Mouse (Mus musculus) testis, postnatal 14 days (tissue): ENCODE measurements around the gene Nfyb.

Experiments
- DNase-seq: peaks from one replicate; pipeline ENCODE4 v3.0.0; 2021; ENCODE audit warnings: low spot score

Nfyb gene

DNA sequence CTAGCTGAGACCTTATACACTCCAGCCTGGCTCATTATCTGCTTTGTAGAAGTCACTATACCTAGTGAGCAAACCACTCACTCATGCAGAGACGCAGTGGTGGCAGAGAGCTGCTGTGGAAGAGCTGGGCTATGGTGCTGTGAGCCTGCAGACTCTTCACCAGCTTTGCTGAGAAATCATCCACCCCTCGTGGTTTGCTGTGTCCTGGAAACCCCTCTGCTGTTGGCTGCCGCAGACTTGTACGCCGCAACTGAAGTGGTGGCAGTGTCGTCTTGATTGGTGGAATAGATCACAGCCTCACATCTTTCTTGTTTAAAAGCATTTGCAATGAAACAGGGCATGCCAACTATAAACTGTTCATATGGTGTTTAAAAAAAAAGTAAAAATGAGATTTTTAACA is 19.6 kb downstream of the Nfyb start:
- DNase-seq: no peak

DNA sequence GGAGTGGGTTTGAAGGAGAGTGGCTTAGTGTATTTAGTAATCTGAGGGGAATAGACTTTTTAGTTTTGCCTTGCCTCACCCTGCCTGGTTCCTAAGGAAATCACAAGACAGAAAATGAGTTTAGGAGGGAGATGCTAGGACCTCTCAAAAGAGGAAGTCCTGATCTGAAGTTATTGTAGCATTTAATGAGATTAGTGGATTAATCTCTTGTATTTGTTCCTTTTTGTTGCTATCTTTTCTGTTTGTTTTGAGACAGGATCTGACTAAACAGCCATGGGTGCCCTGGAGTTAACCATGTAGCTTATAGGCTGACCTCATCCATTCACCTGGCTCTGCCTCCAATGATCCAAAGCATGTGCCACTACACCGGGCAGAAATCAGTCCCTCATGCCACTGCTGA is 21.4 kb downstream of the Nfyb start:
- DNase-seq: no peak

DNA sequence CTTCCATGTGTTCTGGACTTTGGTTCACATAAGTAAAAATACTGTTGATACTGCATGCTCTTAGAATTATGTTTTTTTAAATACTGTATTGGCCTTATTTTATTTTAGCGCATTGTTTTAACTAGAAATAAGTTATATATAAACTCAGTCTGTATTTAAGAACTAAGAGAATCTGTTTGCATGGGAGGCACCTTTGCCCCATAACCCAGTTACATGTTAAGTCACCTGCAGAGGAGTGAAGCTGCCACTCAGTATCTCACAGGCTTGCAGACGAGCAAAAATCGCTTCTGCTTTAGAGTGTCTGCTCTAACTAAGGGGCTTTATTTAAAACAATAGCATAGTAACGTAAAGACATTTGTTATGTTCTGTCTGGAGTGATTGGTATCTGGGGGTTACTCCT is 22.1 kb downstream of the Nfyb start:
- DNase-seq: no peak

DNA sequence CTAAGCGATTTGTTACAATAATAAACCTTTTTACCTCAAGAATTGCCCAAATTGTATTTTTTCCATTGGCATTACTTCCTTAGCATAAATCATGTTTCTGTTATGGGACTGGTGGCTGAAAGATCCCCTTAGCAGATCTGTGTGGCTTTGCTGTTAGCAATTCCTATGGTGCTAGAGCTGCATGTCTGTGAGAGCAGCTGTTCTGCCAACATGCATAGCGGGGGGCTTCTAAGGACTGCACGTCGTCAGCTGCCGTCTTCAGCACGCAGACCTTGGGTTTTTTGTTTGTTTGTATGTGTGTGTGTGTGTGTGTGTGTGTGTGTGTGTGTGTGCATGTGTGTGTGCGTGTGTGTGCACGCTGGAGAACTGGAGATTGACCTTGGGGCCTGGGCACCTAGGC is 22.6 kb downstream of the Nfyb start:
- no peak for DNase-seq

DNA sequence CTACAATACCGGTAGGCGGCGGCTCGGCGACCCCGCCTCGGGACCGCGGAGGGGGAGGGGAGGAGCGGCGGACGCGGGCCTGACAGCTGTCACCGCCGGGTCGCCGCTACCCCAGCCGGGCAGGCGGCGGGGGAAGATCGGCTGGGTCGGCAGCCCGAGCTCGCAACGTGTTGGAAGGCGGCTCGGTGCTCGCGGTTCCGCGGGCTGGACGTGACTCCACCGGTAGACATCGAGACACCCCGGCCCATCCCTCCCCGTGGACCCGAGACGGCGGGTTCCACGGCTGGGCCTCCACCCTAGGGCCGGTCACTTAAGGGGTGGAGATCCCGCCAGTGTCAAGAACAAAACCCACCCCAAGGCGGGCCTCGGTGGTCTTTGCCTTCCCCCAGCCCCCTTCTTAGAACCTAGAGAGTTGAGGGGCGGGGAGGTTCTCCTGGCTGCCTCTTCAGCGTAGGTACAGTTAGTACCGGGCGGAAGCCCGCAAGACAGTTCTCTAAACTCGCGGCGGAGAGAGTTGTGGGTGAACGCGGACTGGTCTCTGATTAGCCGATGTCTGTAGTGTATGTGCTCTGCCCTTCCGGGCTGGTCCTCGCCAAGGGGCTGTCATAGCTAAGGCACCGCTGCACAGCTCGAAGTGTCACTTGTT is 64.5 kb downstream of the Nfyb start:
- DNase-seq: peak; percentile 53

DNA sequence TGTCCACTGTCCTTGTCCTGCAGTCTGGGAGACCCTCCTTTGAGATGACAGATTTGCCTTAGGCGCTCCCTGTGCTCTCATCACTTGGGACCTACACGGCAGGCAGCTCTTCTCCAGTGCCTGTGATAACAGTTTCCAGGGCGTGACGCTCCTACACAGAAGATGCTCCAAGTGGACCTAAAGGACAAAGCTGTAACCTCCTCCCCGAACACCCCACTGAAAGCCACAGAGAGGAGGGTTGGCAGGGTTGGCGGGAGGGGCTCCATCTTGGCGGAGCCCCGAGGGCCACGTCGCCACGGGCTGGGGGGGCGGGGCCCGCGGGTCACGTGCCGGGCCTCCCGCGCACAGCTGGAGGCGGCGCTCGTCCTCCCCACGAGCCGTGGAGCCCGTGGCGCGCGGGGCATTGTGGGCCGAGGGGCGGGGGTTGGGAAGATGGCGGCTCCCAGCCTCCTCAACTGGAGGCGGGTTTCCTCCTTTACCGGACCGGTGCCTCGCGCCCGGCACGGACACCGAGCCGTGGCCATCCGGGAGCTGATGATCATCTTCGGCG is 65.2 kb downstream of the Nfyb start:
- peak; percentile 92 for DNase-seq
